Mouse (Mus musculus) heart, embryonic 10.5 days (tissue): ENCODE data around the gene Cnih3. TPM values are rescaled to one million over a fixed set of nuclear protein-coding genes. Genes with fewer than 3 reads are reported as not detected.

ENCODE experiments used
- DNase-seq: peaks from one replicate; pipeline ENCODE4 v3.0.0-alpha.2; 2017; ENCODE audit warnings: low spot score
- H3K27ac ChIP-seq: fragments of 300-500 bp; sonication (generic); 2 replicates; pipeline ENCODE4 v1.5.1; 2016; ENCODE audit warnings: mild to moderate bottlenecking
- H3K27me3 ChIP-seq: fragments of 300-500 bp; sonication (generic); 2 replicates; pipeline ENCODE4 v1.6.1; 2016; ENCODE audit warnings: mild to moderate bottlenecking; ENCODE audit not compliant: poor library complexity, insufficient read depth, severe bottlenecking
- H3K36me3 ChIP-seq: fragments of 300-500 bp; sonication (generic); 2 replicates; pipeline ENCODE4 v1.6.1; 2016; ENCODE audit warnings: mild to moderate bottlenecking, moderate library complexity
- H3K4me1 ChIP-seq: fragments of 300-500 bp; sonication (generic); 2 replicates; pipeline ENCODE4 v1.6.1; 2016; ENCODE audit warnings: mild to moderate bottlenecking
- H3K4me3 ChIP-seq: fragments of 300-500 bp; sonication (generic); 2 replicates; pipeline ENCODE4 v1.5.1; 2016; ENCODE audit warnings: mild to moderate bottlenecking, moderate library complexity
- H3K9me3 ChIP-seq: fragments of 300-500 bp; sonication (generic); 2 replicates; pipeline ENCODE4 v1.6.1; 2016; ENCODE audit warnings: mild to moderate bottlenecking, moderate library complexity
- WGBS: fragments of 180-500 bp; shearing (Covaris S2); methylation state at CpG from one replicate; pipeline ENCODE4 v1.1.7; 2016; 5-methylcytosine and 5-hydroxymethylcytosine counted together
- polyA plus RNA-seq: library from polyadenylated mRNA; unstranded; fragments of >200 nt; fragmentation: Nextera tagmentation; extraction: Ambion mirVana; gene quantifications from 2 replicates; pipeline ENCODE4 v1.2.1, GENCODE M21; 2016

Gene Cnih3
- polyA plus RNA-seq, 1 experiment from 2014 or later = 0.14 TPM

- WGBS = 56% methylated on average over 7 of the region's 7 CpGs
- H3K27me3 ChIP-seq = peaks cover 24% of the 10 kb centered on the region
- H3K4me3 ChIP-seq = no peak overlapping the region
- no peak overlapping the region for H3K27ac ChIP-seq
- peaks cover 3% of the 10 kb centered on the region for H3K4me1 ChIP-seq
- DNase-seq = no peak
- H3K36me3 ChIP-seq = no peaks in the 10 kb centered on the region
- no peaks in the 10 kb centered on the region for H3K9me3 ChIP-seq
These were observed 6.1 kb downstream of the Cnih3 start for GRCm38 (mm10) chr1:181358526-181358925.

- H3K9me3 ChIP-seq = no peaks in the 10 kb centered on the region
- no peak overlapping the region for H3K27ac ChIP-seq
- no peaks in the 10 kb centered on the region for H3K36me3 ChIP-seq
- WGBS = 60% methylated on average over 3 of the region's 3 CpGs
- peaks cover 2% of the 10 kb centered on the region for H3K27me3 ChIP-seq
- no peak overlapping the region for H3K4me3 ChIP-seq
- H3K4me1 ChIP-seq = 0 out of 2 replicates have a peak, but pooled peaks cover 4% of the 10 kb centered on the region
- DNase-seq = no peak
These were observed 8.3 kb downstream of the Cnih3 start for GRCm38 (mm10) chr1:181360732-181361131.

- 76% methylated on average over 4 of the region's 4 CpGs for WGBS
These were observed 11.6 kb downstream of the Cnih3 start for GRCm38 (mm10) chr1:181364025-181364424.

GRCm38 (mm10) chr1:181365376-181365775 is 12.9 kb downstream of the Cnih3 start:
- 0 out of 2 replicates have a peak, but pooled peaks cover 4% of the 10 kb centered on the region for H3K4me1 ChIP-seq
- peaks cover 3% of the 10 kb centered on the region; the same call in 1 of the 2 replicates for H3K27me3 ChIP-seq
- H3K9me3 ChIP-seq = no peaks in the 10 kb centered on the region
- no peak overlapping the region for H3K27ac ChIP-seq
- no peak for DNase-seq
- no peak overlapping the region for H3K4me3 ChIP-seq
- no peaks in the 10 kb centered on the region for H3K36me3 ChIP-seq
- 61% methylated on average over 3 of the region's 3 CpGs for WGBS

More at GRCm38 (mm10) chr1:181364025-181364424, 11.6 kb downstream of the Cnih3 start:
- Histone ChIP-seq H3K9me3 (no peaks in the 10 kb centered on the region), H3K4me1 (0 out of 2 replicates have a peak, but pooled peaks cover 4% of the 10 kb centered on the region), H3K27me3 (peaks cover 3% of the 10 kb centered on the region; the same call in 1 of the 2 replicates), H3K4me3 (no peak overlapping the region), H3K27ac (no peak overlapping the region), H3K36me3 (no peaks in the 10 kb centered on the region)
- DNase-seq = no peak

- H3K27ac ChIP-seq = no peak overlapping the region
- H3K9me3 ChIP-seq = no peaks in the 10 kb centered on the region
- peaks cover 3% of the 10 kb centered on the region; the same call in 1 of the 2 replicates for H3K27me3 ChIP-seq
- no peaks in the 10 kb centered on the region for H3K36me3 ChIP-seq
- WGBS = 39% methylated on average over 3 of the region's 3 CpGs
- 0 out of 2 replicates have a peak, but pooled peaks cover 4% of the 10 kb centered on the region for H3K4me1 ChIP-seq
- H3K4me3 ChIP-seq = no peak overlapping the region
- no peak for DNase-seq
These were observed 16.6 kb downstream of the Cnih3 start for GRCm38 (mm10) chr1:181368789-181369570.

- no peaks in the 10 kb centered on the region for H3K9me3 ChIP-seq
- no peak overlapping the region for H3K27ac ChIP-seq
- no peak overlapping the region for H3K4me3 ChIP-seq
- no peak for DNase-seq
- H3K4me1 ChIP-seq = 0 out of 2 replicates have a peak, but pooled peaks cover under 1% of the 10 kb centered on the region
- H3K27me3 ChIP-seq = peaks cover 11% of the 10 kb centered on the region; the same call in 1 of the 2 replicates
- no peaks in the 10 kb centered on the region for H3K36me3 ChIP-seq
- WGBS = 59% methylated on average over 3 of the region's 3 CpGs
These were observed 17.9 kb downstream of the Cnih3 start for GRCm38 (mm10) chr1:181370370-181370769.

- no peaks in the 10 kb centered on the region for H3K4me1 ChIP-seq
- no peaks in the 10 kb centered on the region for H3K9me3 ChIP-seq
- no peak overlapping the region for H3K4me3 ChIP-seq
- WGBS = 55% methylated on average over 4 of the region's 4 CpGs
- H3K27ac ChIP-seq = no peak overlapping the region
- H3K36me3 ChIP-seq = no peaks in the 10 kb centered on the region
- H3K27me3 ChIP-seq = peaks cover 19% of the 10 kb centered on the region; the same call in 1 of the 2 replicates
- DNase-seq = no peak
These were observed 18.8 kb downstream of the Cnih3 start for GRCm38 (mm10) chr1:181371226-181371625.

- no peak overlapping the region for H3K27ac ChIP-seq
- H3K36me3 ChIP-seq = no peaks in the 10 kb centered on the region
- DNase-seq = no peak
- no peaks in the 10 kb centered on the region for H3K9me3 ChIP-seq
- no peak overlapping the region for H3K4me3 ChIP-seq
- no peaks in the 10 kb centered on the region for H3K4me1 ChIP-seq
- H3K27me3 ChIP-seq = peaks cover 23% of the 10 kb centered on the region; the same call in 1 of the 2 replicates
- WGBS = 49% methylated on average over 6 of the region's 6 CpGs
These were observed 19.9 kb downstream of the Cnih3 start for GRCm38 (mm10) chr1:181372306-181372705.

GRCm38 (mm10) chr1:181374627-181375374 is 22.4 kb downstream of the Cnih3 start:
- Histone ChIP-seq H3K4me1 (no peaks in the 10 kb centered on the region), H3K27me3 (peaks cover 33% of the 10 kb centered on the region; the same call in 1 of the 2 replicates), H3K4me3 (no peak overlapping the region), H3K27ac (no peak overlapping the region), H3K9me3 (no peaks in the 10 kb centered on the region), H3K36me3 (no peaks in the 10 kb centered on the region)
- DNase-seq = no peak
- 52% methylated on average over 9 of the region's 9 CpGs for WGBS

GRCm38 (mm10) chr1:181376431-181376830 is 24.0 kb downstream of the Cnih3 start:
- no peaks in the 10 kb centered on the region for H3K36me3 ChIP-seq
- WGBS = 63% methylated on average over 8 of the region's 8 CpGs
- no peak for DNase-seq
- no peaks in the 10 kb centered on the region for H3K9me3 ChIP-seq
- peaks cover 33% of the 10 kb centered on the region for H3K27me3 ChIP-seq
- H3K4me3 ChIP-seq = no peak overlapping the region
- H3K4me1 ChIP-seq = no peaks in the 10 kb centered on the region
- H3K27ac ChIP-seq = no peak overlapping the region

- H3K4me3 ChIP-seq = no peak overlapping the region
- DNase-seq = peak; percentile 87
- H3K36me3 ChIP-seq = no peaks in the 10 kb centered on the region
- peaks cover 46% of the 10 kb centered on the region for H3K27me3 ChIP-seq
- H3K9me3 ChIP-seq = no peaks in the 10 kb centered on the region
- peaks cover 6% of the 10 kb centered on the region; the same call in 1 of the 2 replicates for H3K4me1 ChIP-seq
- H3K27ac ChIP-seq = no peak overlapping the region
- WGBS = 24% methylated on average over 8 of the region's 8 CpGs
These were observed 27.2 kb downstream of the Cnih3 start for GRCm38 (mm10) chr1:181379664-181380063.

- peaks cover 6% of the 10 kb centered on the region; the same call in 1 of the 2 replicates for H3K4me1 ChIP-seq
- DNase-seq = no peak
- WGBS = 79% methylated on average over 12 of the region's 12 CpGs
These were observed 29.1 kb downstream of the Cnih3 start for GRCm38 (mm10) chr1:181381410-181382010.

More at GRCm38 (mm10) chr1:181381410-181382010, 29.1 kb downstream of the Cnih3 start:
- Histone ChIP-seq H3K4me3 (no peak overlapping the region), H3K9me3 (no peaks in the 10 kb centered on the region), H3K27ac (no peak overlapping the region), H3K27me3 (peaks cover 29% of the 10 kb centered on the region), H3K36me3 (no peaks in the 10 kb centered on the region)
